Mouse (Mus musculus) brain, embryonic 14.5 days (tissue): Measurements from ENCODE around the gene Adam17.

Experiments
- CTCF ChIP-seq: fragments of 200-500 bp; IDR thresholded peaks from 2 replicates; pipeline ENCODE4 v1.5.1; 2012; ENCODE audit warnings: inconsistent platforms, mild to moderate bottlenecking, moderate library complexity, borderline replicate concordance; ENCODE audit not compliant: insufficient read depth, insufficient read length; ENCODE audit errors: extremely low read depth
- POLR2A ChIP-seq: fragments of 200-500 bp; IDR thresholded peaks from 2 replicates; pipeline ENCODE4 v1.6.1; 2012; ENCODE audit warnings: mild to moderate bottlenecking, inconsistent platforms, borderline replicate concordance; ENCODE audit not compliant: poor library complexity, insufficient read depth, insufficient read length, severe bottlenecking; ENCODE audit errors: extremely low read depth

DNA sequence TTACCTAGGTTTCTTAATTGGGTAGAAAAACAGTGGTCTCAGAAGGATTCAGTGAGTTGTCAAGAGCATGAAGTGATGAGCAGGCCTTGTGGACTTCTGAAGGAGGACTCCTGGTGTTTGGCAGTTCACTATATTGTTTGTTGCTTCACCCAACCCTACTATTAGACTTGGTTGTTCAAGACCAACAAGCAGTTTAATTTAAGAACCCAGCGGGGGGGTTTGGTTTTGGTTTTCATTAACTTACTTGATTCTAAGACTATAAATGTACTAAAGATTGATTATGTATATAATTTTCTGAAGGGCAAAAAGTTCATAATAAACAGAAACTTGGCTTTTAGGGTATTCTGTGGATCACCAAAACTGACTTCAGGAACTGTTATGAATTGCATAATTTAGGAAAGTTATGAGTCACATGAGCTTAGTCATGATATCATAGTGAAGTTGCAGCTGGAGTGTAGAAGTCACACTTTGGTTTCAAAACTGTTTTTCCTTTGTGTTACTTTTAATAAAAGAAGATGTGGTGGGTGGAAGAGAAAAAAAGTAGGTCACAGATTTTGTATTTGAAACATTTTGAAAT lies 3.3 kb downstream of the Adam17 start:
- no peak for TF ChIP-seq POLR2A
- TF ChIP-seq CTCF, result no peak
